Mouse (Mus musculus) ES-E14 (cell line): ENCODE results near the gene Nadsyn1. TPM values are rescaled to one million over a fixed set of nuclear protein-coding genes. Genes with fewer than 3 reads are reported as not detected.

Source experiments
- DNase-seq: peaks from one replicate; pipeline ENCODE4 v3.0.0-alpha.2; 2013; ENCODE audit warnings: low read depth, low spot score
- H3K27ac ChIP-seq: 2 replicates; pipeline ENCODE4 v1.5.1; 2012; ENCODE audit warnings: low read depth, mild to moderate bottlenecking, low read length, moderate library complexity, mixed read lengths; ENCODE audit not compliant: poor library complexity, insufficient read depth, severe bottlenecking
- H3K36me3 ChIP-seq: 2 replicates; pipeline ENCODE4 v1.6.1; 2012; ENCODE audit warnings: mild to moderate bottlenecking, low read length, moderate library complexity, mixed read lengths; ENCODE audit not compliant: control insufficient read depth, poor library complexity, insufficient read depth, severe bottlenecking
- H3K4me1 ChIP-seq, 2 experiments: fragments of 150-350 bp in 1 of 2; sonication (generic) in 1 of 2; 2 replicates each; pipeline ENCODE4 v1.6.1; 2012; ENCODE audit warnings: low read length in 2 of 2, mild to moderate bottlenecking in 1 of 2, mixed read lengths in 1 of 2; ENCODE audit not compliant: control insufficient read depth in 2 of 2, insufficient read depth in 2 of 2, poor library complexity in 1 of 2
- H3K4me3 ChIP-seq, 2 experiments: fragments of 150-350 bp in 1 of 2; sonication (generic) in 1 of 2; 2 replicates each; pipeline ENCODE4 v1.5.1; 2012; ENCODE audit warnings: low read length in 2 of 2, low read depth in 1 of 2, mild to moderate bottlenecking in 1 of 2, mixed read lengths in 1 of 2; ENCODE audit not compliant: insufficient read depth in 1 of 2, poor library complexity in 1 of 2, severe bottlenecking in 1 of 2
- H3K9ac ChIP-seq: 2 replicates; pipeline ENCODE4 v1.6.1; 2012; ENCODE audit warnings: low read depth, mild to moderate bottlenecking, low read length, mixed read lengths; ENCODE audit not compliant: poor library complexity, insufficient read depth, severe bottlenecking
- H3K9me3 ChIP-seq: fragments of 150-350 bp; sonication (generic); 2 replicates; pipeline ENCODE4 v1.6.1; 2012; ENCODE audit warnings: low read depth, mild to moderate bottlenecking, low read length; ENCODE audit not compliant: control insufficient read depth, insufficient read depth
- CHD2 ChIP-seq: IDR thresholded peaks from 2 replicates; pipeline ENCODE4 v1.6.1; 2014; ENCODE audit warnings: mild to moderate bottlenecking, low read depth, low read length, inconsistent platforms
- HCFC1 ChIP-seq: IDR thresholded peaks from 2 replicates; pipeline ENCODE4 v1.6.1; 2012; ENCODE audit warnings: low read length, inconsistent platforms, borderline replicate concordance; ENCODE audit not compliant: insufficient read depth
- MAFK ChIP-seq: IDR thresholded peaks from 2 replicates; pipeline ENCODE4 v1.6.1; 2014; ENCODE audit warnings: mild to moderate bottlenecking, low read depth, low read length, inconsistent platforms; ENCODE audit not compliant: insufficient read depth
- ZC3H11A ChIP-seq: IDR thresholded peaks from 2 replicates; pipeline ENCODE4 v1.6.1; 2012; ENCODE audit warnings: low read depth, mild to moderate bottlenecking, inconsistent platforms, low read length, borderline replicate concordance
- ZNF384 ChIP-seq: IDR thresholded peaks from 2 replicates; pipeline ENCODE4 v1.6.1; 2012; ENCODE audit warnings: low read depth, low read length, inconsistent platforms
- in situ Hi-C, 2 experiments: fragments of 600-800 bp; cut with MboI; formaldehyde crosslinking; loops; one replicate each; pipeline ENCODE4 v1.15.1; 2025; ENCODE audit warnings: low sequenced_read_pairs in 2 of 2, inconsistent platforms in 1 of 2; ENCODE audit not compliant: unreplicated experiment in 2 of 2
- total RNA-seq: library from RNA; depleted of rRNA; stranded (reverse); fragments of 300-350 nt; gene quantifications from 2 replicates; pipeline ENCODE4 v1.2.3, GENCODE M21; 2012

Gene Nadsyn1
- total RNA-seq, 1 experiment: 4.9 TPM

- in situ Hi-C loops: no loop called here
- H3K4me3 ChIP-seq: peak overlapping the region; percentile 85 to 88
- H3K36me3 ChIP-seq: peaks cover 13% of the 10 kb centered on the region; the same call in 1 of the 2 replicates
- peaks cover 0 to 2% of the 10 kb centered on the region in 2 experiments; a peak in 2 of 4 replicates for H3K4me1 ChIP-seq
- H3K9ac ChIP-seq: peak overlapping the region; percentile 92
- TF ChIP-seq HCFC1 (no peak), CHD2 (no peak; the same call in 1 of the 2 replicates), ZNF384 (no peak), ZC3H11A (no peak), MAFK (no peak)
- no peaks in the 10 kb centered on the region for H3K9me3 ChIP-seq
- peak overlapping the region; percentile 38; the same call in 1 of the 2 replicates for H3K27ac ChIP-seq
- no peak for DNase-seq
Measured at GRCm38 (mm10) chr7:143830399-143830798, 7.8 kb upstream of the Nadsyn1 start.

DNA sequence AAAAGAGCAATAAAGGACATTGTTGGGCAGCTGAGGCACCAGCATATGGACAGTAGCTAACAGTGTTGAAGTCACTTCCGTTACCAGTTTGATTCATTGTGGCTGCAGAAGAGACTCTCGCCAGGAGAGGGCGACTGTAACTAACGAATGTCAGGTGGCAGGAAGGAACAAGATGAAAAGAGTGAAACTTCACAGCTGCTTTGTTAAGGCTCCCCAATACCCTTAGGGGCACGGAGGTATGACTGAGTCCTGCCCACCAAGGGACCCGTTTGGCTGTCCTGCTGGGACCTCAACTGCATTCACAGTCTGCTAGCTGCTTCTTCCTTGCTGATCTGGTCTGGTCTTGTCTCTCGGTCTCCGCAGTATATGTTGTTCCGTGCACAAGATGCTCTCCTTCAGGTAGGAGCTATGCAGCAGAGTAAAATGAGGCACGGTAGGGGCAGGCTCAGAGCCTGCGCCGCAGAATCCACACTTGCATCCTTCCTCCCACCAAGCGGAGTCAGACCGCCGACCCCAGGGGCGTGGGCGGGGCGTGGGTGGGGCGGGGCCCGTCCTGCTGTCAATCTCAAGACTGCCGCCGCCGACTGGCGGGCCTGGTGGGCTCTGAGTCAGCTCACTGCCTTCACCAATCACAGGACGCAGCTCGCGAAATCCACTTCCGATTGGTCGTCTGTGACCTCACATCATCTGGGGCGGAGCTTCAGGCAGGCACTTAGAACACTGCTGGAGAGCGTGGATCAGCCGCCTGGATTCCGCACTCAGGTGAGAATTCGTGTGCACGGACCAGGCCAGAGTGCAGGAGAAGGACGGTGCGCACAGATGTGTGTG lies 7.1 kb upstream of the Nadsyn1 start:
- peak; percentile 96 for DNase-seq
- in situ Hi-C loops: no loop called here
- peak overlapping the region; percentile 85 to 88 for H3K4me3 ChIP-seq
- H3K9ac ChIP-seq: peak overlapping the region; percentile 92
- H3K9me3 ChIP-seq: no peaks in the 10 kb centered on the region
- TF ChIP-seq HCFC1 (no peak; the same call in 1 of the 2 replicates), ZNF384 (no peak), ZC3H11A (peak; percentile 39), CHD2 (peak; percentile 58), MAFK (0 out of 2 replicates have a peak, but pooled peaks have one; percentile 21)
- peak overlapping the region; percentile 83 for H3K27ac ChIP-seq
- H3K4me1 ChIP-seq: no peaks in the 10 kb centered on the region; a peak in 2 of 4 replicates
- peaks cover 13% of the 10 kb centered on the region; the same call in 1 of the 2 replicates for H3K36me3 ChIP-seq

- H3K36me3 ChIP-seq: peaks cover 2% of the 10 kb centered on the region; the same call in 1 of the 2 replicates
- no peak overlapping the region for H3K4me3 ChIP-seq
- no peak overlapping the region for H3K9ac ChIP-seq
- peaks cover 0 to 4% of the 10 kb centered on the region in 2 experiments; a peak in 2 of 4 replicates for H3K4me1 ChIP-seq
- H3K27ac ChIP-seq: no peak overlapping the region
- in situ Hi-C loops: no loop called here
- TF ChIP-seq HCFC1: no peak
- TF ChIP-seq MAFK: no peak
- no peak for TF ChIP-seq CHD2
- TF ChIP-seq ZNF384: no peak
- no peak for TF ChIP-seq ZC3H11A
- DNase-seq: no peak
- H3K9me3 ChIP-seq: no peaks in the 10 kb centered on the region
Measured at GRCm38 (mm10) chr7:143826985-143827384, 4.3 kb upstream of the Nadsyn1 start.

DNA sequence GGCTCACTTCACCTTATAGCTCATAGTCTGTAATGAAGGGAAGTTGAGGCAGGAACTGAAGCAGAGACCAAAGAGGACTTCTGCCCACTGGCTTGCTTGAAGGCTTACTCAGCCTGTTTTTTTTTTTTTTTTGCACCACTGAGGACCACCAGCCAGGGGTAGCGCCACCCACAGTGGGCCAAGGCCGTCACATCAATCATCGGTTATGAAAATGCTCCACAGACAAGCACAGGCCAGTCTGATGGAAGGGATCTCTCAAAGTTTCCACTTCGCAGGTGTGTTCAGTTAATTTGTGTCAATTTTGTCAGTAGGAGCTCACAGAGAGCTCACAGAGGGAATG lies 587 bp upstream of the Nadsyn1 start:
- Histone ChIP-seq H3K4me3 (peak overlapping the region; percentile 39 to 56), H3K27ac (peak overlapping the region; percentile 14; the same call in 1 of the 2 replicates), H3K9ac (peak overlapping the region; percentile 48; the same call in 1 of the 2 replicates), H3K4me1 (peaks cover 0 to 4% of the 10 kb centered on the region in 2 experiments; a peak in 1 of 4 replicates), H3K9me3 (no peaks in the 10 kb centered on the region), H3K36me3 (peaks cover 4% of the 10 kb centered on the region; the same call in 1 of the 2 replicates)
- no peak for DNase-seq
- TF ChIP-seq ZC3H11A (no peak), ZNF384 (peak; percentile 72)
- in situ Hi-C loops: no loop called here
